Mouse (Mus musculus): ENCODE measurements around the gene Gm5901. TPM values are rescaled to one million over a fixed set of nuclear protein-coding genes. Genes with fewer than 3 reads are reported as not detected.

Gene Gm5901
- 0.30 TPM in 1 of 2 replicates, not detected in the other for total RNA-seq (2012; rRNA removed)
- total RNA-seq (2014; rRNA removed) = not detected in 2 replicates
- polyA plus RNA-seq (2012; ENCODE audit: insufficient read length, low read depth) = 0.44 TPM in 1 of 2 replicates, not detected in the other

DNA sequence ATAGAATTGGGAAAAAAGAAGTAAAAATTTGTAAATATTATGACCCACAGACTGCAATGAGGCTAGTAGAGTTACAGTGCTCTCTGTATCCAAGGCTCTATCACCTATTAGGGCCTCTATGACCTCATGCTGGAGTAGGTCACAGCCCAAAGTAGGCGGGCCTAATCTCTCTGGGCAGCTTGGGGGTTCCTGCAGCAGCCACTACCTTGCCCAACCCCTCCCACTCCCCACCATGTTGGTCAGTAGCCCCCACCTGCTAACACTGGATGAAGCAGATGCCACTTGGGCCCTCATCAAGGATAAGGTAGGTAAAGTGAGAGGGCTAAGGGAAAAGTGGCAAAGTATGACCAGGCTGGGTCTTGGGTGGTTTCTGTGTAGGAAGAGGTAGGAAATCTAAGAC is at the start of gene Gm5901:
Gene Gm5901 (plus strand): TSS at position 173 of the 400 bp plus-strand sequence.
- H3K27me3 ChIP-seq (replicated peaks) = no peaks in the 10 kb centered on the region
- no peak for DNase-seq (ENCODE audit: extremely low read depth)
- H3K4me2 ChIP-seq (ENCODE audit: insufficient read depth, low read depth, poor library complexity, severe bottlenecking) = no peak within 1 kb of the TSS
- no peak within 1 kb of the TSS for H3K4me3 ChIP-seq (replicated peaks in 1 of 3; ENCODE audit: low read depth in 2 of 3, low read length in 2 of 3, poor library complexity in 1 of 3)
- dilution Hi-C loops (cut with MboI; ENCODE audit: extremely low pct_ligation_motif_present, extremely low pct_unique_long_range_greater_than_20kb, low sequenced_read_pairs) (no loop called here), in situ Hi-C loops (cut with MboI; ENCODE audit: low pct_ligation_motif_present, low pct_unique_long_range_greater_than_20kb, low sequenced_read_pairs) (no loop called here)
- peaks cover 0 to 10% of the 10 kb centered on the region in 2 experiments; a peak in 2 of 4 replicates for H3K4me1 ChIP-seq (ENCODE audit: control insufficient read depth in 1 of 2, insufficient read depth in 2 of 2)
- H3K79me2 ChIP-seq (replicated peaks; ENCODE audit: control insufficient read depth, extremely low read depth, insufficient read depth, poor library complexity, severe bottlenecking) = no peaks in the 10 kb centered on the region
- H3K9ac ChIP-seq (ENCODE audit: insufficient read depth, low read depth) = no peak within 1 kb of the TSS
- TF ChIP-seq RAD21 (IDR thresholded peaks at IDR 0.05; ENCODE audit: low read depth, low read length) = no peak
- no peak for TF ChIP-seq ZC3H11A (IDR thresholded peaks at IDR 0.05; ENCODE audit: low read depth, low read length)
- no peak for TF ChIP-seq USF2 (conservative IDR thresholded peaks at IDR 0.05; ENCODE audit: low read depth, low read length)
- peaks cover 4 to 33% of the 10 kb centered on the region in 2 experiments for H3K36me3 ChIP-seq (replicated peaks in 1 of 2; ENCODE audit: control insufficient read depth in 1 of 2, insufficient read depth in 1 of 2, low read length in 1 of 2)
- no peaks in the 10 kb centered on the region for H3K9me3 ChIP-seq (replicated peaks; ENCODE audit: low read length)
- H3K27ac ChIP-seq (ENCODE audit: insufficient read depth, low read depth) = no peak within 1 kb of the TSS

DNA sequence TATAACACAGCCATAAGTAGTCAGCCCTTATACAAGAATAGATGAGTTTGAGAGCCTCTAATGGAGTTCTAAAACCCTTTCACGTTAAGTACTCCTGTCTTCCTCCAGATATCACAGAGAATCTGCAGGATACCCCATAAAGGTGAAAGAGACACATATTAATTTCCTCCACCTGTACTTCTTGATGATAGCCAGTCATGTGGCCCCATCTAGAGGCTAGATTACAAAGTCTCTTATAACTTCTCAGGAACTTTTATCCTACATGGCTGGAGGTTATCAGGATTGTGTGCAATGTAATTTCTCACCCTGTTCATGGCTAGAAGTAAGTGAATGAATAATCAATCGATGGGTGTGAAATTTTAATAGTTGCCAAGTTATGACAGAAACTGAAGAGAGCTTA is 49.5 kb upstream of the Gm5901 start:
- dilution Hi-C loops (cut with MboI; ENCODE audit: extremely low pct_ligation_motif_present, extremely low pct_unique_long_range_greater_than_20kb, low sequenced_read_pairs) (no loop called here), in situ Hi-C loops (cut with MboI; ENCODE audit: low pct_ligation_motif_present, low pct_unique_long_range_greater_than_20kb, low sequenced_read_pairs) (no loop called here)
- no peak overlapping the region for H3K9ac ChIP-seq (ENCODE audit: insufficient read depth, low read depth)
- no peak overlapping the region for H3K4me3 ChIP-seq (replicated peaks in 1 of 3; ENCODE audit: low read depth in 2 of 3, low read length in 2 of 3, poor library complexity in 1 of 3)
- H3K27ac ChIP-seq (ENCODE audit: insufficient read depth, low read depth) = no peak overlapping the region
- H3K36me3 ChIP-seq (replicated peaks in 1 of 2; ENCODE audit: control insufficient read depth in 1 of 2, insufficient read depth in 1 of 2, low read length in 1 of 2) = no peaks in the 10 kb centered on the region
- TF ChIP-seq UBTF (IDR thresholded peaks at IDR 0.05; ENCODE audit: low read depth, low read length) (no peak), PAX5 (IDR thresholded peaks at IDR 0.05; ENCODE audit: low read length) (no peak), IRF4 (IDR thresholded peaks at IDR 0.05; ENCODE audit: low read depth, low read length) (no peak), CTCF (conservative IDR thresholded peaks at IDR 0.05 in 1 of 2, IDR thresholded peaks at IDR 0.05 in 1 of 2; ENCODE audit: low read depth in 2 of 2, low read length in 2 of 2) (peak in 1 of 2 experiments; percentile 31; a peak in 1 of 4 replicates), RAD21 (IDR thresholded peaks at IDR 0.05; ENCODE audit: low read depth, low read length) (peak; percentile 20)
- no peaks in the 10 kb centered on the region for H3K27me3 ChIP-seq (replicated peaks)
- H3K9me3 ChIP-seq (replicated peaks; ENCODE audit: low read length) = no peaks in the 10 kb centered on the region
- H3K4me2 ChIP-seq (ENCODE audit: insufficient read depth, low read depth, poor library complexity, severe bottlenecking) = no peak overlapping the region
- H3K4me1 ChIP-seq (ENCODE audit: control insufficient read depth in 1 of 2, insufficient read depth in 2 of 2) = no peaks in the 10 kb centered on the region
- H3K79me2 ChIP-seq (replicated peaks; ENCODE audit: control insufficient read depth, extremely low read depth, insufficient read depth, poor library complexity, severe bottlenecking) = no peaks in the 10 kb centered on the region
- no peak for DNase-seq (ENCODE audit: extremely low read depth)

DNA sequence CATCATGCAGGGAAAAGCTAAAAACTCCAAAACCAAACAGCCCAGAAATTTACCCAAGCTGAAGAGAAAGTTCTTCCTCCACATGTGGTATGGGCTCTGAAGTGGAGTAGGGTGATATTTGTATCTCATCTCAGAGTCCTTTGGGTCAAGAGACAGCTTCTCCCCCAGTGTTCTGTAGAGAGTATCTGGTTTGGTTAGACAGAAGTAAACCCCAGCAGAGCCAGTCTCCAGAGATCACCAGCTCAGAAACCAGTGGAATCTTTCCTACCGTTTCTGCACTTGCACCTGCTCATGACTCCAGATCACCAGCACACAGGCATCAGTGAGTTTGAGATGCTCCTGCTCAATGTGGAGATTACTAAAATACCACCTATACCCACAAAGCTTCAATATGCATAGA is 40.8 kb upstream of the Gm5901 start, which contains the start of gene Olfr690:
Gene Olfr690 (minus strand): TSS at position 101 of the 400 bp plus-strand sequence.
- in situ Hi-C loops (cut with MboI; ENCODE audit: low pct_ligation_motif_present, low pct_unique_long_range_greater_than_20kb, low sequenced_read_pairs) (loop anchor here (10.0 kb wide), 1 partner anchor 51 kb away; no protein-coding TSS in a partner anchor), dilution Hi-C loops (cut with MboI; ENCODE audit: extremely low pct_ligation_motif_present, extremely low pct_unique_long_range_greater_than_20kb, low sequenced_read_pairs) (no loop called here)
- Histone ChIP-seq H3K27ac (ENCODE audit: insufficient read depth, low read depth) (no peak within 1 kb of the TSS), H3K27me3 (replicated peaks) (no peaks in the 10 kb centered on the region), H3K4me3 (replicated peaks in 1 of 3; ENCODE audit: low read depth in 2 of 3, low read length in 2 of 3, poor library complexity in 1 of 3) (no peak within 1 kb of the TSS), H3K9me3 (replicated peaks; ENCODE audit: low read length) (no peaks in the 10 kb centered on the region), H3K4me2 (ENCODE audit: insufficient read depth, low read depth, poor library complexity, severe bottlenecking) (no peak within 1 kb of the TSS), H3K79me2 (replicated peaks; ENCODE audit: control insufficient read depth, extremely low read depth, insufficient read depth, poor library complexity, severe bottlenecking) (no peaks in the 10 kb centered on the region), H3K36me3 (replicated peaks in 1 of 2; ENCODE audit: control insufficient read depth in 1 of 2, insufficient read depth in 1 of 2, low read length in 1 of 2) (no peaks in the 10 kb centered on the region), H3K9ac (ENCODE audit: insufficient read depth, low read depth) (no peak within 1 kb of the TSS), H3K4me1 (ENCODE audit: control insufficient read depth in 1 of 2, insufficient read depth in 2 of 2) (no peaks in the 10 kb centered on the region)
- DNase-seq (ENCODE audit: extremely low read depth) = no peak
- no peak for TF ChIP-seq MAFK (IDR thresholded peaks at IDR 0.05; ENCODE audit: insufficient replicate concordance, low read length)
- TF ChIP-seq SMC3 (IDR thresholded peaks at IDR 0.05; ENCODE audit: low read depth, low read length) = no peak
- no peak for TF ChIP-seq MAZ (IDR thresholded peaks at IDR 0.05; ENCODE audit: low read depth, low read length)
- TF ChIP-seq TBP (conservative IDR thresholded peaks at IDR 0.05; ENCODE audit: low read depth, low read length) = no peak
- TF ChIP-seq ZNF384 (IDR thresholded peaks at IDR 0.05; ENCODE audit: low read depth, low read length) = no peak
- TF ChIP-seq ZC3H11A (IDR thresholded peaks at IDR 0.05; ENCODE audit: low read depth, low read length) = no peak
- TF ChIP-seq HCFC1 (IDR thresholded peaks at IDR 0.05; ENCODE audit: low read depth, low read length) = no peak
- no peak for TF ChIP-seq PAX5 (IDR thresholded peaks at IDR 0.05; ENCODE audit: low read length)
- no peak for TF ChIP-seq USF2 (conservative IDR thresholded peaks at IDR 0.05; ENCODE audit: low read depth, low read length)
- no peak for TF ChIP-seq GABPA (IDR thresholded peaks at IDR 0.05; ENCODE audit: insufficient replicate concordance, low read depth, low read length)
- TF ChIP-seq NRF1 (IDR thresholded peaks at IDR 0.05; ENCODE audit: low read depth, low read length) = no peak
- no peak for TF ChIP-seq RAD21 (IDR thresholded peaks at IDR 0.05; ENCODE audit: low read depth, low read length)
- no peak for TF ChIP-seq ZMIZ1 (IDR thresholded peaks at IDR 0.05; ENCODE audit: low read depth, low read length)
- TF ChIP-seq MYC (IDR thresholded peaks at IDR 0.05; ENCODE audit: low read depth, low read length) = no peak
- no peak for TF ChIP-seq RCOR1 (conservative IDR thresholded peaks at IDR 0.05; ENCODE audit: low read depth, low read length)
- TF ChIP-seq ETS1 (conservative IDR thresholded peaks at IDR 0.05; ENCODE audit: low read depth, low read length) = no peak
- TF ChIP-seq CTCF (conservative IDR thresholded peaks at IDR 0.05 in 1 of 2, IDR thresholded peaks at IDR 0.05 in 1 of 2; ENCODE audit: low read depth in 2 of 2, low read length in 2 of 2) = no peak
- TF ChIP-seq IRF4 (IDR thresholded peaks at IDR 0.05; ENCODE audit: low read depth, low read length) = no peak
- no peak for TF ChIP-seq POLR2A (IDR thresholded peaks at IDR 0.05; ENCODE audit: low read depth, low read length)

Measured in CH12.LX (cell line).